Mouse (Mus musculus): Measurements from ENCODE around the gene Gm28308. TPM values are rescaled to one million over a fixed set of nuclear protein-coding genes. Genes with fewer than 3 reads are reported as not detected.

The Gm28308 gene
- total and polyA plus RNA-seq, 3 experiments = not detected

GRCm38 (mm10) chr6:52208868-52209684, 4.1 kb downstream of the Gm28308 start:
- no peak overlapping the region for H3K27ac ChIP-seq (ENCODE audit: insufficient read depth, low read depth)
- peaks cover 22 to 37% of the 10 kb centered on the region in 2 experiments for H3K36me3 ChIP-seq (replicated peaks in 1 of 2; ENCODE audit: control insufficient read depth in 1 of 2, insufficient read depth in 1 of 2, low read length in 1 of 2)
- no peak for DNase-seq (ENCODE audit: extremely low read depth)
- H3K9me3 ChIP-seq (replicated peaks; ENCODE audit: low read length) = peaks cover 46% of the 10 kb centered on the region
- no peaks in the 10 kb centered on the region for H3K79me2 ChIP-seq (replicated peaks; ENCODE audit: control insufficient read depth, extremely low read depth, insufficient read depth, poor library complexity, severe bottlenecking)
- TF ChIP-seq ETS1 (conservative IDR thresholded peaks at IDR 0.05; ENCODE audit: low read depth, low read length) = no peak
- no peak for TF ChIP-seq PAX5 (IDR thresholded peaks at IDR 0.05; ENCODE audit: low read length)
- no peak for TF ChIP-seq MYC (IDR thresholded peaks at IDR 0.05; ENCODE audit: low read depth, low read length)
- no peak for TF ChIP-seq MEF2A (IDR thresholded peaks at IDR 0.05; ENCODE audit: borderline replicate concordance, low read depth, low read length)
- no peak for TF ChIP-seq RCOR1 (conservative IDR thresholded peaks at IDR 0.05; ENCODE audit: low read depth, low read length)
- no peak for TF ChIP-seq POLR2AphosphoS2 (IDR thresholded peaks at IDR 0.05; ENCODE audit: low read depth, low read length)
- no peak for TF ChIP-seq NRF1 (IDR thresholded peaks at IDR 0.05; ENCODE audit: low read depth, low read length)
- TF ChIP-seq MAX (IDR thresholded peaks at IDR 0.05; ENCODE audit: low read length) = no peak
- TF ChIP-seq CHD2 (IDR thresholded peaks at IDR 0.05; ENCODE audit: low read length) = no peak
- TF ChIP-seq JUND (conservative IDR thresholded peaks at IDR 0.05; ENCODE audit: low read depth, low read length) = no peak
- no peak for TF ChIP-seq ZKSCAN1 (IDR thresholded peaks at IDR 0.05; ENCODE audit: borderline replicate concordance, low read depth, low read length)
- TF ChIP-seq NELFE (IDR thresholded peaks at IDR 0.05; ENCODE audit: low read depth, low read length) = no peak
- no peak for TF ChIP-seq USF1 (IDR thresholded peaks at IDR 0.05; ENCODE audit: low read depth, low read length)
- TF ChIP-seq ZNF384 (IDR thresholded peaks at IDR 0.05; ENCODE audit: low read depth, low read length) = no peak
- in situ Hi-C loops (cut with MboI; ENCODE audit: low pct_ligation_motif_present, low pct_unique_long_range_greater_than_20kb, low sequenced_read_pairs) (loop anchor here (25.0 kb wide), 1 partner anchor 197 kb away; the partner anchor contains the start of gene Skap2), dilution Hi-C loops (cut with MboI; ENCODE audit: extremely low pct_ligation_motif_present, extremely low pct_unique_long_range_greater_than_20kb, low sequenced_read_pairs) (no loop called here)
- H3K4me3 ChIP-seq (replicated peaks in 1 of 3; ENCODE audit: low read depth in 2 of 3, low read length in 2 of 3, poor library complexity in 1 of 3) = no peak overlapping the region
- H3K4me1 ChIP-seq (ENCODE audit: control insufficient read depth in 1 of 2, insufficient read depth in 2 of 2) = peaks cover 4 to 17% of the 10 kb centered on the region in 2 experiments; a peak in 2 of 4 replicates
- H3K27me3 ChIP-seq (replicated peaks) = peaks cover 2% of the 10 kb centered on the region
- no peak overlapping the region for H3K4me2 ChIP-seq (ENCODE audit: insufficient read depth, low read depth, poor library complexity, severe bottlenecking)
- H3K9ac ChIP-seq (ENCODE audit: insufficient read depth, low read depth) = no peak overlapping the region

GRCm38 (mm10) chr6:52208072-52208867, 4.9 kb downstream of the Gm28308 start, which contains the start of gene Hoxa6:
Gene Hoxa6 (minus strand): TSS chr6:52208722.
- TF ChIP-seq E2F4 (IDR thresholded peaks at IDR 0.05; ENCODE audit: insufficient replicate concordance, low read depth, low read length) (no peak), SMC3 (IDR thresholded peaks at IDR 0.05; ENCODE audit: low read depth, low read length) (no peak), RCOR1 (conservative IDR thresholded peaks at IDR 0.05; ENCODE audit: low read depth, low read length) (no peak), ZNF384 (IDR thresholded peaks at IDR 0.05; ENCODE audit: low read depth, low read length) (no peak), MAFK (IDR thresholded peaks at IDR 0.05; ENCODE audit: insufficient replicate concordance, low read length) (no peak), NELFE (IDR thresholded peaks at IDR 0.05; ENCODE audit: low read depth, low read length) (no peak), ZMIZ1 (IDR thresholded peaks at IDR 0.05; ENCODE audit: low read depth, low read length) (no peak), ELF1 (IDR thresholded peaks at IDR 0.05; ENCODE audit: low read depth, low read length) (no peak), UBTF (IDR thresholded peaks at IDR 0.05; ENCODE audit: low read depth, low read length) (no peak), PAX5 (IDR thresholded peaks at IDR 0.05; ENCODE audit: low read length) (no peak), IRF4 (IDR thresholded peaks at IDR 0.05; ENCODE audit: low read depth, low read length) (no peak), JUN (IDR thresholded peaks at IDR 0.05; ENCODE audit: insufficient read depth, low read depth, low read length) (no peak), TCF12 (IDR thresholded peaks at IDR 0.05; ENCODE audit: low read depth, low read length) (no peak), JUND (conservative IDR thresholded peaks at IDR 0.05; ENCODE audit: low read depth, low read length) (no peak), MYC (IDR thresholded peaks at IDR 0.05; ENCODE audit: low read depth, low read length) (no peak), NRF1 (IDR thresholded peaks at IDR 0.05; ENCODE audit: low read depth, low read length) (no peak)
- no peak for DNase-seq (ENCODE audit: extremely low read depth)
- H3K36me3 ChIP-seq (replicated peaks in 1 of 2; ENCODE audit: control insufficient read depth in 1 of 2, insufficient read depth in 1 of 2, low read length in 1 of 2) = peaks cover 23 to 45% of the 10 kb centered on the region in 2 experiments
- in situ Hi-C loops (cut with MboI; ENCODE audit: low pct_ligation_motif_present, low pct_unique_long_range_greater_than_20kb, low sequenced_read_pairs) = loop anchor here (25.0 kb wide), 1 partner anchor 196 kb away; the partner anchor contains the start of gene Skap2
- H3K4me2 ChIP-seq (ENCODE audit: insufficient read depth, low read depth, poor library complexity, severe bottlenecking) = no peak within 1 kb of the TSS
- dilution Hi-C loops (cut with MboI; ENCODE audit: extremely low pct_ligation_motif_present, extremely low pct_unique_long_range_greater_than_20kb, low sequenced_read_pairs) = no loop called here
- H3K27me3 ChIP-seq (replicated peaks) = peaks cover 2% of the 10 kb centered on the region
- H3K79me2 ChIP-seq (replicated peaks; ENCODE audit: control insufficient read depth, extremely low read depth, insufficient read depth, poor library complexity, severe bottlenecking) = no peaks in the 10 kb centered on the region
- peaks cover 54% of the 10 kb centered on the region for H3K9me3 ChIP-seq (replicated peaks; ENCODE audit: low read length)
- no peak within 1 kb of the TSS for H3K27ac ChIP-seq (ENCODE audit: insufficient read depth, low read depth)
- H3K9ac ChIP-seq (ENCODE audit: insufficient read depth, low read depth) = no peak within 1 kb of the TSS
- H3K4me3 ChIP-seq (replicated peaks in 1 of 3; ENCODE audit: low read depth in 2 of 3, low read length in 2 of 3, poor library complexity in 1 of 3) = no peak within 1 kb of the TSS
- peaks cover 2 to 17% of the 10 kb centered on the region in 2 experiments; a peak in 2 of 4 replicates for H3K4me1 ChIP-seq (ENCODE audit: control insufficient read depth in 1 of 2, insufficient read depth in 2 of 2)
